Mouse (Mus musculus): ENCODE results near the gene Grm4. TPM values are rescaled to one million over a fixed set of nuclear protein-coding genes. Genes with fewer than 3 reads are reported as not detected.

The Grm4 gene
- polyA plus RNA-seq, 1 experiment: 0.81 TPM

- H3K4me1 ChIP-seq (ENCODE audit: control insufficient read depth, insufficient read depth, low read length): peaks cover 39% of the 10 kb centered on the region
- H3K4me3 ChIP-seq (ENCODE audit: control insufficient read depth, low read depth, low read length): no peak overlapping the region
Observed at GRCm38 (mm10) chr17:27561809-27562526, 40.8 kb upstream of the Grm4 start.

GRCm38 (mm10) chr17:27560926-27561480, 39.8 kb upstream of the Grm4 start:
- H3K36me3 ChIP-seq (ENCODE audit: control insufficient read depth, insufficient read depth, low read length): no peaks in the 10 kb centered on the region; the same call in 1 of the 2 replicates
- TF ChIP-seq POLR2A (IDR thresholded peaks at IDR 0.05; ENCODE audit: control insufficient read depth, low read depth, low read length): no peak
- no peak for TF ChIP-seq CTCF (IDR thresholded peaks at IDR 0.05; ENCODE audit: control insufficient read depth, insufficient read depth, insufficient replicate concordance, low read depth, low read length)
- no peak overlapping the region for H3K4me3 ChIP-seq (ENCODE audit: control insufficient read depth, low read depth, low read length)
- no peak overlapping the region for H3K27ac ChIP-seq (ENCODE audit: control insufficient read depth, insufficient read depth, low read depth, low read length)
- H3K4me1 ChIP-seq (ENCODE audit: control insufficient read depth, insufficient read depth, low read length): peaks cover 33% of the 10 kb centered on the region
- no peaks in the 10 kb centered on the region for H3K27me3 ChIP-seq (ENCODE audit: control insufficient read depth, insufficient read depth, low read length)

More at GRCm38 (mm10) chr17:27561809-27562526, 40.8 kb upstream of the Grm4 start:
- H3K36me3 ChIP-seq (ENCODE audit: control insufficient read depth, insufficient read depth, low read length): no peaks in the 10 kb centered on the region; the same call in 1 of the 2 replicates
- H3K27ac ChIP-seq (ENCODE audit: control insufficient read depth, insufficient read depth, low read depth, low read length): no peak overlapping the region
- TF ChIP-seq CTCF (IDR thresholded peaks at IDR 0.05; ENCODE audit: control insufficient read depth, insufficient read depth, insufficient replicate concordance, low read depth, low read length): no peak
- no peak for TF ChIP-seq POLR2A (IDR thresholded peaks at IDR 0.05; ENCODE audit: control insufficient read depth, low read depth, low read length)
- H3K27me3 ChIP-seq (ENCODE audit: control insufficient read depth, insufficient read depth, low read length): no peaks in the 10 kb centered on the region

GRCm38 (mm10) chr17:27559596-27559995, 38.4 kb upstream of the Grm4 start:
- H3K27ac ChIP-seq (ENCODE audit: control insufficient read depth, insufficient read depth, low read depth, low read length): no peak overlapping the region
- no peaks in the 10 kb centered on the region for H3K27me3 ChIP-seq (ENCODE audit: control insufficient read depth, insufficient read depth, low read length)
- peaks cover 27% of the 10 kb centered on the region for H3K4me1 ChIP-seq (ENCODE audit: control insufficient read depth, insufficient read depth, low read length)
- H3K4me3 ChIP-seq (ENCODE audit: control insufficient read depth, low read depth, low read length): no peak overlapping the region
- TF ChIP-seq CTCF (IDR thresholded peaks at IDR 0.05; ENCODE audit: control insufficient read depth, insufficient read depth, insufficient replicate concordance, low read depth, low read length): no peak
- no peak for TF ChIP-seq POLR2A (IDR thresholded peaks at IDR 0.05; ENCODE audit: control insufficient read depth, low read depth, low read length)
- H3K36me3 ChIP-seq (ENCODE audit: control insufficient read depth, insufficient read depth, low read length): no peaks in the 10 kb centered on the region; the same call in 1 of the 2 replicates

DNA sequence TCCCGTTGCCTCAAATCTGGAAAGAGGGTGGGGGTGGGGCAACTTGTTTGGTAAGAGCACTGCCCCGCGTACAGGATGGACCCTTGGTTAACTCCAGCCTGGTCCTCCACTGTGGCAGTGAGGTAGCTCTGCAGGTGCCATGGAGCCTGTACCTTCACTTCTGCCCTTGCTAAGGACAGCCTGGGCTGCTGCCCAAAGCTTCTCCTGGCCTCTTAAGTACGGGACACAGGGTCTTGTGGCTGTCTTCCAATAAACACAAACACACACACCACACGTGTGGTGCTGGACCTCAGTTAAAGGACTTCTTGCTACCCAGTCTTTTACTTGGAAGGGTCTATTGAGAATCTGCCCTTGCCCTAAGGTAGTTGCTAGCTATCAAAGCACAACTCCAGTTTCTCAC, 37.6 kb upstream of the Grm4 start:
- H3K4me3 ChIP-seq (ENCODE audit: control insufficient read depth, low read depth, low read length): no peak overlapping the region
- H3K4me1 ChIP-seq (ENCODE audit: control insufficient read depth, insufficient read depth, low read length): peaks cover 28% of the 10 kb centered on the region
- H3K36me3 ChIP-seq (ENCODE audit: control insufficient read depth, insufficient read depth, low read length): no peaks in the 10 kb centered on the region; the same call in 1 of the 2 replicates
- H3K27me3 ChIP-seq (ENCODE audit: control insufficient read depth, insufficient read depth, low read length): no peaks in the 10 kb centered on the region
- no peak for TF ChIP-seq CTCF (IDR thresholded peaks at IDR 0.05; ENCODE audit: control insufficient read depth, insufficient read depth, insufficient replicate concordance, low read depth, low read length)
- TF ChIP-seq POLR2A (IDR thresholded peaks at IDR 0.05; ENCODE audit: control insufficient read depth, low read depth, low read length): no peak
- H3K27ac ChIP-seq (ENCODE audit: control insufficient read depth, insufficient read depth, low read depth, low read length): no peak overlapping the region

GRCm38 (mm10) chr17:27557927-27558661, 36.9 kb upstream of the Grm4 start:
- H3K4me1 ChIP-seq (ENCODE audit: control insufficient read depth, insufficient read depth, low read length): peaks cover 27% of the 10 kb centered on the region
- no peaks in the 10 kb centered on the region for H3K27me3 ChIP-seq (ENCODE audit: control insufficient read depth, insufficient read depth, low read length)
- no peak for TF ChIP-seq CTCF (IDR thresholded peaks at IDR 0.05; ENCODE audit: control insufficient read depth, insufficient read depth, insufficient replicate concordance, low read depth, low read length)
- 0 out of 2 replicates have a peak overlapping the region, but pooled peaks have one; percentile 1 for H3K27ac ChIP-seq (ENCODE audit: control insufficient read depth, insufficient read depth, low read depth, low read length)
- no peak overlapping the region; the same call in 1 of the 2 replicates for H3K4me3 ChIP-seq (ENCODE audit: control insufficient read depth, low read depth, low read length)
- H3K36me3 ChIP-seq (ENCODE audit: control insufficient read depth, insufficient read depth, low read length): no peaks in the 10 kb centered on the region; the same call in 1 of the 2 replicates

- Histone ChIP-seq H3K27me3 (ENCODE audit: control insufficient read depth, insufficient read depth, low read length) (no peaks in the 10 kb centered on the region), H3K4me1 (ENCODE audit: control insufficient read depth, insufficient read depth, low read length) (peaks cover 27% of the 10 kb centered on the region), H3K27ac (ENCODE audit: control insufficient read depth, insufficient read depth, low read depth, low read length) (peak overlapping the region; percentile 1; the same call in 1 of the 2 replicates), H3K4me3 (ENCODE audit: control insufficient read depth, low read depth, low read length) (peak overlapping the region; percentile 82), H3K36me3 (ENCODE audit: control insufficient read depth, insufficient read depth, low read length) (no peaks in the 10 kb centered on the region; the same call in 1 of the 2 replicates)
- no peak for TF ChIP-seq CTCF (IDR thresholded peaks at IDR 0.05; ENCODE audit: control insufficient read depth, insufficient read depth, insufficient replicate concordance, low read depth, low read length)
- no peak for TF ChIP-seq POLR2A (IDR thresholded peaks at IDR 0.05; ENCODE audit: control insufficient read depth, low read depth, low read length)
Observed at GRCm38 (mm10) chr17:27557181-27557926, 36.2 kb upstream of the Grm4 start.
